Mouse (Mus musculus) midbrain, embryonic 12.5 days (tissue): Measurements from ENCODE around the gene Scap. TPM values are rescaled to one million over a fixed set of nuclear protein-coding genes. Genes with fewer than 3 reads are reported as not detected.

ENCODE experiments used
- ATAC-seq: fragments of 200-750 bp; cut with Nextera tagmentation; 2 replicates; pipeline ENCODE4 v1.8.0; 2017; ENCODE audit warnings: low read depth, moderate TSS enrichment, moderate library complexity; ENCODE audit not compliant: low FRiP score
- H3K27ac ChIP-seq: fragments of 300-500 bp; sonication (generic); replicated peaks from 2 replicates; pipeline ENCODE4 v1.5.1; 2016; ENCODE audit warnings: mild to moderate bottlenecking
- H3K27me3 ChIP-seq: fragments of 300-500 bp; sonication (generic); 2 replicates; pipeline ENCODE4 v1.6.1; 2016; ENCODE audit warnings: mild to moderate bottlenecking
- H3K36me3 ChIP-seq: fragments of 300-500 bp; sonication (generic); 2 replicates; pipeline ENCODE4 v1.6.1; 2016
- H3K4me1 ChIP-seq: fragments of 300-500 bp; sonication (generic); 2 replicates; pipeline ENCODE4 v1.6.1; 2016
- H3K4me2 ChIP-seq: fragments of 300-500 bp; sonication (generic); replicated peaks from 2 replicates; pipeline ENCODE4 v1.6.1; 2016; ENCODE audit warnings: mild to moderate bottlenecking, moderate library complexity
- H3K4me3 ChIP-seq: fragments of 300-500 bp; sonication (generic); 2 replicates; pipeline ENCODE4 v1.5.1; 2016; ENCODE audit warnings: mild to moderate bottlenecking
- H3K9ac ChIP-seq: fragments of 300-500 bp; sonication (generic); replicated peaks from 2 replicates; pipeline ENCODE4 v1.6.1; 2016; ENCODE audit warnings: mild to moderate bottlenecking, moderate library complexity
- H3K9me3 ChIP-seq: fragments of 300-500 bp; sonication (generic); 2 replicates; pipeline ENCODE4 v1.6.1; 2016; ENCODE audit warnings: mild to moderate bottlenecking
- WGBS: fragments of 180-500 bp; shearing (Covaris S2); methylation state at CpG from one replicate; pipeline ENCODE4 v1.1.7; 2016; 5-methylcytosine and 5-hydroxymethylcytosine counted together
- polyA plus RNA-seq: library from polyadenylated mRNA; unstranded; fragments of >200 nt; fragmentation: Nextera tagmentation; extraction: Ambion mirVana; gene quantifications from 2 replicates; pipeline ENCODE4 v1.2.1, GENCODE M21; 2016

Gene Scap
- polyA plus RNA-seq: 39.3 and 44.2 TPM in 2 replicates

- Histone ChIP-seq H3K36me3 (no peaks in the 10 kb centered on the region), H3K4me2 (peak within 1 kb of the TSS; percentile 92), H3K4me1 (peaks cover 11% of the 10 kb centered on the region), H3K4me3 (peak within 1 kb of the TSS; percentile 93), H3K27ac (0 out of 2 replicates have a peak within 1 kb of the TSS, but pooled peaks have one; percentile 8), H3K9ac (peak within 1 kb of the TSS; percentile 80), H3K27me3 (0 out of 2 replicates have a peak, but pooled peaks cover 3% of the 10 kb centered on the region), H3K9me3 (no peaks in the 10 kb centered on the region)
- WGBS: under 1% methylated on average over 63 of the region's 78 CpGs
- ATAC-seq: peak; percentile 88
Observed at GRCm38 (mm10) chr9:110333135-110333895, at the start of gene Scap. Gene Scap, plus strand, starts transcription at chr9:110333288.

GRCm38 (mm10) chr9:110284075-110284697 lies 48.9 kb upstream of the Scap start:
- H3K36me3 ChIP-seq: no peaks in the 10 kb centered on the region
- WGBS: 96% methylated on average over 10 of the region's 10 CpGs

GRCm38 (mm10) chr9:110287321-110287924 lies 45.7 kb upstream of the Scap start:
- H3K27me3 ChIP-seq: no peaks in the 10 kb centered on the region
- H3K4me2 ChIP-seq: 0 out of 2 replicates have a peak overlapping the region, but pooled peaks have one; percentile 3
- peak; percentile 73 for ATAC-seq
- H3K4me3 ChIP-seq: no peak overlapping the region
- H3K9ac ChIP-seq: no peak overlapping the region
- no peaks in the 10 kb centered on the region for H3K36me3 ChIP-seq
- peaks cover 13% of the 10 kb centered on the region for H3K4me1 ChIP-seq
- no peaks in the 10 kb centered on the region for H3K9me3 ChIP-seq
- 23% methylated on average over 7 of the region's 7 CpGs for WGBS
- peak overlapping the region; percentile 69 for H3K27ac ChIP-seq

More at GRCm38 (mm10) chr9:110284075-110284697, 48.9 kb upstream of the Scap start:
- Histone ChIP-seq H3K4me2 (no peak overlapping the region), H3K27me3 (no peaks in the 10 kb centered on the region), H3K9me3 (no peaks in the 10 kb centered on the region), H3K4me1 (peaks cover 13% of the 10 kb centered on the region), H3K27ac (no peak overlapping the region), H3K4me3 (no peak overlapping the region), H3K9ac (no peak overlapping the region)
- no peak for ATAC-seq

- peaks cover 10% of the 10 kb centered on the region; the same call in 1 of the 2 replicates for H3K4me1 ChIP-seq
- no peak overlapping the region for H3K9ac ChIP-seq
- no peaks in the 10 kb centered on the region for H3K27me3 ChIP-seq
- peak overlapping the region; percentile 36 for H3K27ac ChIP-seq
- H3K36me3 ChIP-seq: no peaks in the 10 kb centered on the region
- no peaks in the 10 kb centered on the region for H3K9me3 ChIP-seq
- H3K4me2 ChIP-seq: no peak overlapping the region
- H3K4me3 ChIP-seq: no peak overlapping the region
- no peak for ATAC-seq
- WGBS: 54% methylated on average over 12 of the region's 12 CpGs
Observed at GRCm38 (mm10) chr9:110293254-110293718, 39.8 kb upstream of the Scap start.

- H3K9ac ChIP-seq: no peak overlapping the region
- H3K27ac ChIP-seq: peak overlapping the region; percentile 36; the same call in 1 of the 2 replicates
- WGBS: 89% methylated on average over 13 of the region's 13 CpGs
Observed at GRCm38 (mm10) chr9:110293873-110294415, 39.1 kb upstream of the Scap start.

GRCm38 (mm10) chr9:110294786-110295185 lies 38.3 kb upstream of the Scap start:
- Histone ChIP-seq H3K4me2 (no peak overlapping the region), H3K9me3 (no peaks in the 10 kb centered on the region), H3K27ac (no peak overlapping the region), H3K9ac (no peak overlapping the region), H3K27me3 (no peaks in the 10 kb centered on the region), H3K36me3 (no peaks in the 10 kb centered on the region), H3K4me1 (peaks cover 10% of the 10 kb centered on the region; the same call in 1 of the 2 replicates), H3K4me3 (no peak overlapping the region)
- no peak for ATAC-seq
- WGBS: 59% methylated on average over 3 of the region's 3 CpGs

More at GRCm38 (mm10) chr9:110293873-110294415, 39.1 kb upstream of the Scap start:
- Histone ChIP-seq H3K9me3 (no peaks in the 10 kb centered on the region), H3K36me3 (no peaks in the 10 kb centered on the region), H3K4me3 (no peak overlapping the region), H3K27me3 (no peaks in the 10 kb centered on the region), H3K4me1 (peaks cover 10% of the 10 kb centered on the region; the same call in 1 of the 2 replicates), H3K4me2 (no peak overlapping the region)
- ATAC-seq: no peak

- peak; percentile 65 for ATAC-seq
- WGBS: 2% methylated on average over 5 of the region's 5 CpGs
- Histone ChIP-seq H3K27ac (no peak overlapping the region), H3K4me3 (no peak overlapping the region), H3K27me3 (no peaks in the 10 kb centered on the region), H3K9ac (no peak overlapping the region), H3K4me2 (no peak overlapping the region), H3K36me3 (no peaks in the 10 kb centered on the region), H3K4me1 (peaks cover 10% of the 10 kb centered on the region; the same call in 1 of the 2 replicates), H3K9me3 (no peaks in the 10 kb centered on the region)
Observed at GRCm38 (mm10) chr9:110296867-110297627, 36.0 kb upstream of the Scap start.

- H3K4me2 ChIP-seq: peak overlapping the region; percentile 68
- peaks cover 8% of the 10 kb centered on the region for H3K4me1 ChIP-seq
- 3% methylated on average over 4 of the region's 4 CpGs for WGBS
- no peaks in the 10 kb centered on the region for H3K36me3 ChIP-seq
- no peaks in the 10 kb centered on the region for H3K9me3 ChIP-seq
- peak overlapping the region; percentile 94 for H3K27ac ChIP-seq
- H3K4me3 ChIP-seq: peak overlapping the region; percentile 49
- H3K27me3 ChIP-seq: no peaks in the 10 kb centered on the region
- H3K9ac ChIP-seq: peak overlapping the region; percentile 63
- peak; percentile 20; the same call in 1 of the 2 replicates for ATAC-seq
Observed at GRCm38 (mm10) chr9:110304516-110304915, 28.6 kb upstream of the Scap start.

GRCm38 (mm10) chr9:110304969-110305651 lies 28.0 kb upstream of the Scap start, which contains the start of gene Elp6:
Gene Elp6, plus strand, starts transcription at chr9:110305173.
- H3K4me3 ChIP-seq: peak within 1 kb of the TSS; percentile 49
- no peaks in the 10 kb centered on the region for H3K9me3 ChIP-seq
- ATAC-seq: peak; percentile 98
- peak within 1 kb of the TSS; percentile 63 for H3K9ac ChIP-seq
- H3K4me2 ChIP-seq: peak within 1 kb of the TSS; percentile 68
- no peaks in the 10 kb centered on the region for H3K27me3 ChIP-seq
- under 1% methylated on average over 46 of the region's 46 CpGs for WGBS
- H3K36me3 ChIP-seq: peaks cover 4% of the 10 kb centered on the region
- H3K27ac ChIP-seq: peak within 1 kb of the TSS; percentile 94
- H3K4me1 ChIP-seq: peaks cover 8% of the 10 kb centered on the region

- Histone ChIP-seq H3K4me2 (peak overlapping the region; percentile 68), H3K27ac (no peak overlapping the region)
- 95% methylated on average over 5 of the region's 5 CpGs for WGBS
Observed at GRCm38 (mm10) chr9:110306371-110306770, 26.7 kb upstream of the Scap start.

More at GRCm38 (mm10) chr9:110306371-110306770, 26.7 kb upstream of the Scap start:
- peaks cover 16% of the 10 kb centered on the region for H3K36me3 ChIP-seq
- no peaks in the 10 kb centered on the region for H3K27me3 ChIP-seq
- no peak for ATAC-seq
- peak overlapping the region; percentile 49; the same call in 1 of the 2 replicates for H3K4me3 ChIP-seq
- peaks cover 8% of the 10 kb centered on the region for H3K4me1 ChIP-seq
- no peaks in the 10 kb centered on the region for H3K9me3 ChIP-seq
- H3K9ac ChIP-seq: 0 out of 2 replicates have a peak overlapping the region, but pooled peaks have one; percentile 63
